Mouse (Mus musculus): ENCODE data around the gene Sirt2. TPM values are rescaled to one million over a fixed set of nuclear protein-coding genes. Genes with fewer than 3 reads are reported as not detected.

The Sirt2 gene
- total and polyA plus RNA-seq, 3 experiments = 40.9 to 128 (median 68.3) TPM

DNA sequence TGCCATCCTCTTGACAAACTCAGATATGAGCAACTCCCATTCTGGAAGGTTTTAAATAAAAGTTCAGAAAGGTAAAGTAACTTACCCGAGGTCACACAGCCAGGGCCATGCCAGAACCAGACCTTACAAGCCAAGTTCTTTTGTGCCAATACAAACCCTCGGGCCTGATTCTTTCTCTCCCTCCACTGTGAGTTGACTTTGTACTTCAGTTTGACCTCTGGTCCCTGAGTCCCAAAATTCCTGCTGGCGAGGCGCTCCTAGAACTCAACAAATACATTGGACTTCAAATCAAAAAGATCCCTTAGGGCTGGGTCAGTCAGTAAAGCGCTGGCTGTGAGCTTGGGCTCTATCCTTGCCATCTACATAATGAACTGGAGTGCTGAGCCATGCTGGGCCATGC, 70.4 kb downstream of the Sirt2 start:
- dilution Hi-C loops (cut with MboI; ENCODE audit: extremely low pct_ligation_motif_present, extremely low pct_unique_long_range_greater_than_20kb, low sequenced_read_pairs) (no loop called here), in situ Hi-C loops (cut with MboI; ENCODE audit: low pct_ligation_motif_present, low pct_unique_long_range_greater_than_20kb, low sequenced_read_pairs) (no loop called here)
- TF ChIP-seq RAD21 (IDR thresholded peaks at IDR 0.05; ENCODE audit: low read depth, low read length) = no peak
- TF ChIP-seq ZMIZ1 (IDR thresholded peaks at IDR 0.05; ENCODE audit: low read depth, low read length) = no peak
- TF ChIP-seq MXI1 (IDR thresholded peaks at IDR 0.05; ENCODE audit: low read depth, low read length) = no peak
- no peak for TF ChIP-seq USF2 (conservative IDR thresholded peaks at IDR 0.05; ENCODE audit: low read depth, low read length)
- no peak for TF ChIP-seq POLR2AphosphoS2 (IDR thresholded peaks at IDR 0.05; ENCODE audit: low read depth, low read length)
- TF ChIP-seq NELFE (IDR thresholded peaks at IDR 0.05; ENCODE audit: low read depth, low read length) = no peak
- no peak for TF ChIP-seq UBTF (IDR thresholded peaks at IDR 0.05; ENCODE audit: low read depth, low read length)
- no peak for TF ChIP-seq IRF4 (IDR thresholded peaks at IDR 0.05; ENCODE audit: low read depth, low read length)
- no peak for TF ChIP-seq JUN (IDR thresholded peaks at IDR 0.05; ENCODE audit: insufficient read depth, low read depth, low read length)
- no peak for TF ChIP-seq ELF1 (IDR thresholded peaks at IDR 0.05; ENCODE audit: low read depth, low read length)
- no peak for TF ChIP-seq ZKSCAN1 (IDR thresholded peaks at IDR 0.05; ENCODE audit: borderline replicate concordance, low read depth, low read length)
- TF ChIP-seq MEF2A (IDR thresholded peaks at IDR 0.05; ENCODE audit: borderline replicate concordance, low read depth, low read length) = no peak
- TF ChIP-seq NRF1 (IDR thresholded peaks at IDR 0.05; ENCODE audit: low read depth, low read length) = no peak
- TF ChIP-seq E2F4 (IDR thresholded peaks at IDR 0.05; ENCODE audit: insufficient replicate concordance, low read depth, low read length) = no peak
- TF ChIP-seq CTCF (conservative IDR thresholded peaks at IDR 0.05 in 1 of 2, IDR thresholded peaks at IDR 0.05 in 1 of 2; ENCODE audit: low read depth in 2 of 2, low read length in 2 of 2) = no peak
- TF ChIP-seq ZC3H11A (IDR thresholded peaks at IDR 0.05; ENCODE audit: low read depth, low read length) = no peak
- no peak for TF ChIP-seq PAX5 (IDR thresholded peaks at IDR 0.05; ENCODE audit: low read length)
- TF ChIP-seq TCF12 (IDR thresholded peaks at IDR 0.05; ENCODE audit: low read depth, low read length) = no peak
- TF ChIP-seq EP300 (IDR thresholded peaks at IDR 0.05; ENCODE audit: low read length) = no peak
- no peak for TF ChIP-seq CHD2 (IDR thresholded peaks at IDR 0.05; ENCODE audit: low read length)
- Histone ChIP-seq H3K4me1 (ENCODE audit: control insufficient read depth in 1 of 2, insufficient read depth in 2 of 2) (peaks cover 0 to 9% of the 10 kb centered on the region in 2 experiments; a peak in 2 of 4 replicates), H3K4me2 (ENCODE audit: insufficient read depth, low read depth, poor library complexity, severe bottlenecking) (no peak overlapping the region), H3K4me3 (replicated peaks in 1 of 3; ENCODE audit: low read depth in 2 of 3, low read length in 2 of 3, poor library complexity in 1 of 3) (no peak overlapping the region), H3K9me3 (replicated peaks; ENCODE audit: low read length) (no peaks in the 10 kb centered on the region), H3K79me2 (replicated peaks; ENCODE audit: control insufficient read depth, extremely low read depth, insufficient read depth, poor library complexity, severe bottlenecking) (no peaks in the 10 kb centered on the region), H3K27ac (ENCODE audit: insufficient read depth, low read depth) (no peak overlapping the region), H3K9ac (ENCODE audit: insufficient read depth, low read depth) (no peak overlapping the region), H3K27me3 (replicated peaks) (no peaks in the 10 kb centered on the region), H3K36me3 (replicated peaks in 1 of 2; ENCODE audit: control insufficient read depth in 1 of 2, insufficient read depth in 1 of 2, low read length in 1 of 2) (peaks cover 7 to 69% of the 10 kb centered on the region in 2 experiments)
- DNase-seq (ENCODE audit: extremely low read depth) = no peak

Other genes with a start within 250 kb of the Sirt2 start
Only the 20 nearest of the 21 such genes appear.
- gene Sycn, start 225.8 kb upstream of the Sirt2 start, total RNA-seq (2012; rRNA removed) = not detected in 2 replicates
- not detected in 2 replicates for gene Sycn, start 225.8 kb upstream of the Sirt2 start, total RNA-seq (2014; rRNA removed)
- gene Sycn, start 225.8 kb upstream of the Sirt2 start, polyA plus RNA-seq (2012; ENCODE audit: insufficient read length, low read depth) = not detected in 2 replicates
- gene Nccrp1, start 219.5 kb upstream of the Sirt2 start, total RNA-seq (2012; rRNA removed) = not detected in 2 replicates
- not detected in 2 replicates for gene Nccrp1, start 219.5 kb upstream of the Sirt2 start, total RNA-seq (2014; rRNA removed)
- gene Nccrp1, start 219.5 kb upstream of the Sirt2 start, polyA plus RNA-seq (2012; ENCODE audit: insufficient read length, low read depth) = not detected in 2 replicates
- 7.7 and 10.0 TPM in 2 replicates for gene Samd4b, start 168.6 kb upstream of the Sirt2 start, total RNA-seq (2012; rRNA removed)
- gene Samd4b, start 168.6 kb upstream of the Sirt2 start, total RNA-seq (2014; rRNA removed) = 2.7 and 3.7 TPM in 2 replicates
- 18.0 and 24.6 TPM in 2 replicates for gene Samd4b, start 168.6 kb upstream of the Sirt2 start, polyA plus RNA-seq (2012; ENCODE audit: insufficient read length, low read depth)
- 8.3 and 10.7 TPM in 2 replicates for gene Pak4, start 168.6 kb upstream of the Sirt2 start, total RNA-seq (2012; rRNA removed)
- 6.7 and 7.5 TPM in 2 replicates for gene Pak4, start 168.6 kb upstream of the Sirt2 start, total RNA-seq (2014; rRNA removed)
- 10.5 and 11.2 TPM in 2 replicates for gene Pak4, start 168.6 kb upstream of the Sirt2 start, polyA plus RNA-seq (2012; ENCODE audit: insufficient read length, low read depth)
- not detected in 2 replicates for gene Acp7, start 135.4 kb upstream of the Sirt2 start, total RNA-seq (2012; rRNA removed)
- not detected in 2 replicates for gene Acp7, start 135.4 kb upstream of the Sirt2 start, total RNA-seq (2014; rRNA removed)
- gene Acp7, start 135.4 kb upstream of the Sirt2 start, polyA plus RNA-seq (2012; ENCODE audit: insufficient read length, low read depth) = not detected in 2 replicates
- gene Fbxo27, start 73.9 kb upstream of the Sirt2 start, total RNA-seq (2012; rRNA removed) = not detected in 2 replicates
- gene Fbxo27, start 73.9 kb upstream of the Sirt2 start, total RNA-seq (2014; rRNA removed) = not detected in 2 replicates
- not detected in 2 replicates for gene Fbxo27, start 73.9 kb upstream of the Sirt2 start, polyA plus RNA-seq (2012; ENCODE audit: insufficient read length, low read depth)
- 0.13 and 0.25 TPM in 2 replicates for gene Fbxo17, start 49.9 kb upstream of the Sirt2 start, total RNA-seq (2012; rRNA removed)
- gene Fbxo17, start 49.9 kb upstream of the Sirt2 start, total RNA-seq (2014; rRNA removed) = not detected in 2 replicates
- 0.26 and 0.37 TPM in 2 replicates for gene Fbxo17, start 49.9 kb upstream of the Sirt2 start, polyA plus RNA-seq (2012; ENCODE audit: insufficient read length, low read depth)
- gene Mrps12, start 24.9 kb upstream of the Sirt2 start, total RNA-seq (2012; rRNA removed) = 112 and 137 TPM in 2 replicates
- gene Mrps12, start 24.9 kb upstream of the Sirt2 start, total RNA-seq (2014; rRNA removed) = 85.9 and 91.6 TPM in 2 replicates
- 66.0 and 69.9 TPM in 2 replicates for gene Mrps12, start 24.9 kb upstream of the Sirt2 start, polyA plus RNA-seq (2012; ENCODE audit: insufficient read length, low read depth)
- gene Sars2, start 24.7 kb upstream of the Sirt2 start, total RNA-seq (2012; rRNA removed) = 16.7 and 17.1 TPM in 2 replicates
- 10.5 and 11.7 TPM in 2 replicates for gene Sars2, start 24.7 kb upstream of the Sirt2 start, total RNA-seq (2014; rRNA removed)
- 24.7 and 24.9 TPM in 2 replicates for gene Sars2, start 24.7 kb upstream of the Sirt2 start, polyA plus RNA-seq (2012; ENCODE audit: insufficient read length, low read depth)
- 0.17 TPM in 1 of 2 replicates, not detected in the other for gene Ccer2, start 10.6 kb upstream of the Sirt2 start, total RNA-seq (2012; rRNA removed)
- gene Ccer2, start 10.6 kb upstream of the Sirt2 start, total RNA-seq (2014; rRNA removed) = not detected in 2 replicates
- gene Ccer2, start 10.6 kb upstream of the Sirt2 start, polyA plus RNA-seq (2012; ENCODE audit: insufficient read length, low read depth) = not detected in 2 replicates
- gene Nfkbib, start 777 bp downstream of the Sirt2 start, total RNA-seq (2012; rRNA removed) = 59.3 and 62.8 TPM in 2 replicates
- 24.6 and 30.5 TPM in 2 replicates for gene Nfkbib, start 777 bp downstream of the Sirt2 start, total RNA-seq (2014; rRNA removed)
- gene Nfkbib, start 777 bp downstream of the Sirt2 start, polyA plus RNA-seq (2012; ENCODE audit: insufficient read length, low read depth) = 97.5 and 101 TPM in 2 replicates
- 60.9 and 65.5 TPM in 2 replicates for gene Rinl, start 22.2 kb downstream of the Sirt2 start, total RNA-seq (2012; rRNA removed)
- gene Rinl, start 22.2 kb downstream of the Sirt2 start, total RNA-seq (2014; rRNA removed) = 41.5 and 46.1 TPM in 2 replicates
- gene Rinl, start 22.2 kb downstream of the Sirt2 start, polyA plus RNA-seq (2012; ENCODE audit: insufficient read length, low read depth) = 60.6 and 61.8 TPM in 2 replicates
- gene Hnrnpl, start 41.8 kb downstream of the Sirt2 start, total RNA-seq (2012; rRNA removed) = 296 and 342 TPM in 2 replicates
- gene Hnrnpl, start 41.8 kb downstream of the Sirt2 start, total RNA-seq (2014; rRNA removed) = 365 and 371 TPM in 2 replicates
- gene Hnrnpl, start 41.8 kb downstream of the Sirt2 start, polyA plus RNA-seq (2012; ENCODE audit: insufficient read length, low read depth) = 640 and 645 TPM in 2 replicates
- 103 and 124 TPM in 2 replicates for gene Ech1, start 58.5 kb downstream of the Sirt2 start, total RNA-seq (2012; rRNA removed)
- gene Ech1, start 58.5 kb downstream of the Sirt2 start, total RNA-seq (2014; rRNA removed) = 119 and 121 TPM in 2 replicates
- gene Ech1, start 58.5 kb downstream of the Sirt2 start, polyA plus RNA-seq (2012; ENCODE audit: insufficient read length, low read depth) = 65.1 and 67.6 TPM in 2 replicates
- gene Lgals4, start 67.1 kb downstream of the Sirt2 start, total RNA-seq (2012; rRNA removed) = 3.9 and 7.0 TPM in 2 replicates
- 2.6 and 3.6 TPM in 2 replicates for gene Lgals4, start 67.1 kb downstream of the Sirt2 start, total RNA-seq (2014; rRNA removed)
- gene Lgals4, start 67.1 kb downstream of the Sirt2 start, polyA plus RNA-seq (2012; ENCODE audit: insufficient read length, low read depth) = 6.5 and 7.2 TPM in 2 replicates
- gene Lgals7, start 97.1 kb downstream of the Sirt2 start, total RNA-seq (2012; rRNA removed) = not detected in 2 replicates
- not detected in 2 replicates for gene Lgals7, start 97.1 kb downstream of the Sirt2 start, total RNA-seq (2014; rRNA removed)
- gene Lgals7, start 97.1 kb downstream of the Sirt2 start, polyA plus RNA-seq (2012; ENCODE audit: insufficient read length, low read depth) = not detected in 2 replicates
- 0.17 TPM in 2 replicates for gene Capn12, start 114.7 kb downstream of the Sirt2 start, total RNA-seq (2012; rRNA removed)
- gene Capn12, start 114.7 kb downstream of the Sirt2 start, total RNA-seq (2014; rRNA removed) = not detected in 2 replicates
- gene Capn12, start 114.7 kb downstream of the Sirt2 start, polyA plus RNA-seq (2012; ENCODE audit: insufficient read length, low read depth) = not detected in 2 replicates
- 62.9 and 63.4 TPM in 2 replicates for gene Actn4, start 195.6 kb downstream of the Sirt2 start, total RNA-seq (2012; rRNA removed)
- 45.9 and 56.9 TPM in 2 replicates for gene Actn4, start 195.6 kb downstream of the Sirt2 start, total RNA-seq (2014; rRNA removed)
- 127 and 145 TPM in 2 replicates for gene Actn4, start 195.6 kb downstream of the Sirt2 start, polyA plus RNA-seq (2012; ENCODE audit: insufficient read length, low read depth)
- gene Eif3k, start 215.1 kb downstream of the Sirt2 start, total RNA-seq (2012; rRNA removed) = 513 and 551 TPM in 2 replicates
- 595 and 658 TPM in 2 replicates for gene Eif3k, start 215.1 kb downstream of the Sirt2 start, total RNA-seq (2014; rRNA removed)
- gene Eif3k, start 215.1 kb downstream of the Sirt2 start, polyA plus RNA-seq (2012; ENCODE audit: insufficient read length, low read depth) = 580 and 584 TPM in 2 replicates
- 183 and 195 TPM in 2 replicates for gene Map4k1, start 215.3 kb downstream of the Sirt2 start, total RNA-seq (2012; rRNA removed)
- 112 and 114 TPM in 2 replicates for gene Map4k1, start 215.3 kb downstream of the Sirt2 start, total RNA-seq (2014; rRNA removed)
- gene Map4k1, start 215.3 kb downstream of the Sirt2 start, polyA plus RNA-seq (2012; ENCODE audit: insufficient read length, low read depth) = 395 and 401 TPM in 2 replicates